Mouse (Mus musculus): ENCODE measurements around the gene Npnt. TPM values are rescaled to one million over a fixed set of nuclear protein-coding genes. Genes with fewer than 3 reads are reported as not detected.

Npnt gene
- polyA plus RNA-seq, 1 experiment from 2014 or later, result 21.8 TPM

DNA sequence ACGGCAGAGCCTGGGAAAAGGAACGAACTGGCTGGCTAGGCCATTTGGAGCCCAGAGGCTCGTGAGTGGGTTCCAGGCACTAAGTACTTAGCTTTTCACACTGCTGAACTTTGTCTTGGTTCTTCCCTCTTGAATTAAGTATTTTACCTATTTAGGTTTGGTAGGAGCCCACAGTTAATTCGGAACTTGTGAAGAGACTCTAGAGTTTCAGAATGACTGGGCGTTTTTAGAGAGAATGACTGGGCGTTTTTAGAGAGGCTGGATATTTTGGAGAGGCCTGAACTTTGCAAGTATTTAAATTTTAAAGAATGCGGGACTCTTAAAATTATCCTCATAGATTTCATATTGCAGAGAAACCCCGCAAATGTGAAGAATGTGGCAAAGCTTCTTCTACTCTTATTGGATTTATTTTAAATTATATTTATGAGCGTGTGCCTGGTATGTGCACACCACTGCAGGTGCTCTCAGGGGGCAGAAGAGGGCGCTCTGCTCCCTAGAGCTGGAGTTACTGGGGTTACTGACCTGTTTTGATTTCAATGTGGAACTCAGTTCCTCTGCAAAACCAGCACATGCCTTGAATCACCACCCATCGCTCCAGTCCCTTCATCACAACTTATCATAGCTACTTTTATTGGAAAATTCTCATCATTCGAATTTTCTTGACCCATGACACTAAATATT, 29.8 kb upstream of the Npnt start:
- H3K4me2 ChIP-seq (ENCODE audit: low read length), result no peak overlapping the region
- no peaks in the 10 kb centered on the region for H3K4me1 ChIP-seq (ENCODE audit: control insufficient read depth in 2 of 2, insufficient read depth in 2 of 2, low read length in 2 of 2)
- no peaks in the 10 kb centered on the region for H3K27me3 ChIP-seq (ENCODE audit: control insufficient read depth, insufficient read depth, low read length)
- no peaks in the 10 kb centered on the region for H3K9me3 ChIP-seq (ENCODE audit: control insufficient read depth, low read length)
- H3K4me3 ChIP-seq (ENCODE audit: control insufficient read depth in 1 of 2, insufficient read depth in 1 of 2, low read depth in 1 of 2, low read length in 2 of 2), result no peak overlapping the region
- no peak overlapping the region for H3K27ac ChIP-seq (replicated peaks in 1 of 2; ENCODE audit: control insufficient read depth in 1 of 2, insufficient read depth in 1 of 2, low read depth in 2 of 2, low read length in 2 of 2)
- no peak for ATAC-seq (ENCODE audit: insufficient number of reproducible peaks, insufficient read depth, low FRiP score, low read depth)
- H3K36me3 ChIP-seq (ENCODE audit: control insufficient read depth, insufficient read depth, low read length), result 0 out of 2 replicates have a peak, but pooled peaks cover 3% of the 10 kb centered on the region
- WGBS, result 91% methylated on average over 12 of the region's 12 CpGs
- no peak overlapping the region for H3K9ac ChIP-seq (ENCODE audit: low read length)

GRCm38 (mm10) chr3:132966255-132966654, 16.2 kb upstream of the Npnt start:
- Histone ChIP-seq H3K9ac (ENCODE audit: low read length) (no peak overlapping the region), H3K27me3 (ENCODE audit: control insufficient read depth, insufficient read depth, low read length) (no peaks in the 10 kb centered on the region), H3K27ac (replicated peaks in 1 of 2; ENCODE audit: control insufficient read depth in 1 of 2, insufficient read depth in 1 of 2, low read depth in 2 of 2, low read length in 2 of 2) (no peak overlapping the region), H3K36me3 (ENCODE audit: control insufficient read depth, insufficient read depth, low read length) (no peaks in the 10 kb centered on the region), H3K9me3 (ENCODE audit: control insufficient read depth, low read length) (no peaks in the 10 kb centered on the region), H3K4me2 (ENCODE audit: low read length) (no peak overlapping the region), H3K4me3 (ENCODE audit: control insufficient read depth in 1 of 2, insufficient read depth in 1 of 2, low read depth in 1 of 2, low read length in 2 of 2) (no peak overlapping the region), H3K4me1 (ENCODE audit: control insufficient read depth in 2 of 2, insufficient read depth in 2 of 2, low read length in 2 of 2) (no peaks in the 10 kb centered on the region; a peak in 1 of 4 replicates)
- 80% methylated on average over 5 of the region's 5 CpGs for WGBS
- no peak for ATAC-seq (ENCODE audit: insufficient number of reproducible peaks, insufficient read depth, low FRiP score, low read depth)

GRCm38 (mm10) chr3:132964715-132965507, 14.8 kb upstream of the Npnt start:
- WGBS, result 62% methylated on average over 9 of the region's 9 CpGs
- ATAC-seq (ENCODE audit: insufficient number of reproducible peaks, insufficient read depth, low FRiP score, low read depth), result no peak

GRCm38 (mm10) chr3:132962631-132963361, 12.7 kb upstream of the Npnt start:
- no peak for ATAC-seq (ENCODE audit: insufficient number of reproducible peaks, insufficient read depth, low FRiP score, low read depth)
- Histone ChIP-seq H3K4me2 (ENCODE audit: low read length) (no peak overlapping the region), H3K36me3 (ENCODE audit: control insufficient read depth, insufficient read depth, low read length) (no peaks in the 10 kb centered on the region), H3K27me3 (ENCODE audit: control insufficient read depth, insufficient read depth, low read length) (no peaks in the 10 kb centered on the region), H3K4me3 (ENCODE audit: control insufficient read depth in 1 of 2, insufficient read depth in 1 of 2, low read depth in 1 of 2, low read length in 2 of 2) (no peak overlapping the region), H3K27ac (replicated peaks in 1 of 2; ENCODE audit: control insufficient read depth in 1 of 2, insufficient read depth in 1 of 2, low read depth in 2 of 2, low read length in 2 of 2) (no peak overlapping the region), H3K4me1 (ENCODE audit: control insufficient read depth in 2 of 2, insufficient read depth in 2 of 2, low read length in 2 of 2) (no peaks in the 10 kb centered on the region; a peak in 1 of 4 replicates), H3K9ac (ENCODE audit: low read length) (no peak overlapping the region), H3K9me3 (ENCODE audit: control insufficient read depth, low read length) (no peaks in the 10 kb centered on the region)
- 75% methylated on average over 7 of the region's 7 CpGs for WGBS

More at GRCm38 (mm10) chr3:132964715-132965507, 14.8 kb upstream of the Npnt start:
- no peak overlapping the region for H3K27ac ChIP-seq (replicated peaks in 1 of 2; ENCODE audit: control insufficient read depth in 1 of 2, insufficient read depth in 1 of 2, low read depth in 2 of 2, low read length in 2 of 2)
- no peak overlapping the region for H3K9ac ChIP-seq (ENCODE audit: low read length)
- no peaks in the 10 kb centered on the region for H3K27me3 ChIP-seq (ENCODE audit: control insufficient read depth, insufficient read depth, low read length)
- H3K4me3 ChIP-seq (ENCODE audit: control insufficient read depth in 1 of 2, insufficient read depth in 1 of 2, low read depth in 1 of 2, low read length in 2 of 2), result no peak overlapping the region
- H3K36me3 ChIP-seq (ENCODE audit: control insufficient read depth, insufficient read depth, low read length), result no peaks in the 10 kb centered on the region
- H3K4me1 ChIP-seq (ENCODE audit: control insufficient read depth in 2 of 2, insufficient read depth in 2 of 2, low read length in 2 of 2), result no peaks in the 10 kb centered on the region; a peak in 1 of 4 replicates
- H3K4me2 ChIP-seq (ENCODE audit: low read length), result no peak overlapping the region
- H3K9me3 ChIP-seq (ENCODE audit: control insufficient read depth, low read length), result no peaks in the 10 kb centered on the region

GRCm38 (mm10) chr3:132950529-132950880, 414 bp upstream of the Npnt start:
- Histone ChIP-seq H3K36me3 (ENCODE audit: control insufficient read depth, insufficient read depth, low read length) (no peaks in the 10 kb centered on the region), H3K4me2 (ENCODE audit: low read length) (peak overlapping the region; percentile 100), H3K9me3 (ENCODE audit: control insufficient read depth, low read length) (no peaks in the 10 kb centered on the region), H3K4me3 (ENCODE audit: control insufficient read depth in 1 of 2, insufficient read depth in 1 of 2, low read depth in 1 of 2, low read length in 2 of 2) (peak overlapping the region; percentile 79 to 82), H3K4me1 (ENCODE audit: control insufficient read depth in 2 of 2, insufficient read depth in 2 of 2, low read length in 2 of 2) (peaks cover 5 to 8% of the 10 kb centered on the region in 2 experiments), H3K27ac (replicated peaks in 1 of 2; ENCODE audit: control insufficient read depth in 1 of 2, insufficient read depth in 1 of 2, low read depth in 2 of 2, low read length in 2 of 2) (no peak overlapping the region), H3K9ac (ENCODE audit: low read length) (peak overlapping the region; percentile 74), H3K27me3 (ENCODE audit: control insufficient read depth, insufficient read depth, low read length) (0 out of 2 replicates have a peak, but pooled peaks cover 3% of the 10 kb centered on the region)
- ATAC-seq (ENCODE audit: insufficient number of reproducible peaks, insufficient read depth, low FRiP score, low read depth), result no peak
- 10% methylated on average over 7 of the region's 7 CpGs for WGBS

GRCm38 (mm10) chr3:132949380-132949790, 706 bp downstream of the Npnt start:
- ATAC-seq (ENCODE audit: insufficient number of reproducible peaks, insufficient read depth, low FRiP score, low read depth), result peak; percentile 54
- Histone ChIP-seq H3K9me3 (ENCODE audit: control insufficient read depth, low read length) (no peaks in the 10 kb centered on the region), H3K9ac (ENCODE audit: low read length) (peak overlapping the region; percentile 74), H3K4me1 (ENCODE audit: control insufficient read depth in 2 of 2, insufficient read depth in 2 of 2, low read length in 2 of 2) (peaks cover 5 to 8% of the 10 kb centered on the region in 2 experiments), H3K4me2 (ENCODE audit: low read length) (peak overlapping the region; percentile 100), H3K36me3 (ENCODE audit: control insufficient read depth, insufficient read depth, low read length) (no peaks in the 10 kb centered on the region), H3K4me3 (ENCODE audit: control insufficient read depth in 1 of 2, insufficient read depth in 1 of 2, low read depth in 1 of 2, low read length in 2 of 2) (peak overlapping the region; percentile 79 to 82), H3K27ac (replicated peaks in 1 of 2; ENCODE audit: control insufficient read depth in 1 of 2, insufficient read depth in 1 of 2, low read depth in 2 of 2, low read length in 2 of 2) (no peak overlapping the region), H3K27me3 (ENCODE audit: control insufficient read depth, insufficient read depth, low read length) (0 out of 2 replicates have a peak, but pooled peaks cover 3% of the 10 kb centered on the region)
- under 1% methylated on average over 25 of the region's 26 CpGs for WGBS

- 9% methylated on average over 7 of the region's 7 CpGs for WGBS
- H3K4me1 ChIP-seq (ENCODE audit: control insufficient read depth in 2 of 2, insufficient read depth in 2 of 2, low read length in 2 of 2), result peaks cover 5 to 11% of the 10 kb centered on the region in 2 experiments
- no peaks in the 10 kb centered on the region for H3K9me3 ChIP-seq (ENCODE audit: control insufficient read depth, low read length)
- no peak for ATAC-seq (ENCODE audit: insufficient number of reproducible peaks, insufficient read depth, low FRiP score, low read depth)
- H3K4me2 ChIP-seq (ENCODE audit: low read length), result peak overlapping the region; percentile 100
- no peak overlapping the region for H3K9ac ChIP-seq (ENCODE audit: low read length)
- H3K4me3 ChIP-seq (ENCODE audit: control insufficient read depth in 1 of 2, insufficient read depth in 1 of 2, low read depth in 1 of 2, low read length in 2 of 2), result no peak overlapping the region
- no peaks in the 10 kb centered on the region for H3K36me3 ChIP-seq (ENCODE audit: control insufficient read depth, insufficient read depth, low read length)
- H3K27ac ChIP-seq (replicated peaks in 1 of 2; ENCODE audit: control insufficient read depth in 1 of 2, insufficient read depth in 1 of 2, low read depth in 2 of 2, low read length in 2 of 2), result no peak overlapping the region
- 0 out of 2 replicates have a peak, but pooled peaks cover 3% of the 10 kb centered on the region for H3K27me3 ChIP-seq (ENCODE audit: control insufficient read depth, insufficient read depth, low read length)
Measured at GRCm38 (mm10) chr3:132948298-132948795, 1.7 kb downstream of the Npnt start.

Data from heart, embryonic 14.5 days (tissue).